7 mouse cellular contexts compared by ENCODE assay signal in the genomic region with DNA sequence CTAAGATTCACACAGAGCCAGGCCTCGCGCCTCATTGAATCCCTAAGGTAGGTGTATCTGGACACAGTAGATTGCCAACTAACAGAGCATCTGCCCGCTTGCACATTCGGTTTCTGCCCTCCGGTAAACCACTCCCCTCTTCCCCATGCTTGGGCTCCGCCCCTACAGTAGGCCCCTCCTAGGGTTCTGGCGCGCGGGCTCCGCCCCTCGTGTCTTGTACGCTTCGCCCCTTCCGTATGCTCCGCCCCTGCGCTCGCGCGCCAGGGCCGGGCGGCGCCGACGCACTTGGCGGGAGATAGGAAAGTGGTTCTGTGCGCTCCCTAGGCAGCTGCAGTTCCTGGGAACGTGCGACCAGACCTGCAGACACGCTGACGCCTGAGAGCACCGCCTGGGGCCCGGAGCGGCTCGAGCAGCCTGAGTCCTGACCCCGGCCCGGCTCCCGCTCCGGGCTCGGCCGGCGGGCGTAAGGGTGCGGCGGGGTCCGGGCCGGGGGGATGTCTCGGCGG. TPM values are rescaled to one million over a fixed set of nuclear protein-coding genes. Genes with fewer than 3 reads are reported as not detected.
DNase-seq lines count a peak whose midpoint lies in the region; ATAC-seq lines count a peak whose summit lies in the region.

Mybl2 (plus strand) TSS at position 353 of the 506 bp plus-strand sequence.

- no peaks in the 10 kb centered on the region for H3K27me3 ChIP-seq in embryonic facial prominence, embryonic 12.5 days
- no peaks in the 10 kb centered on the region for H3K27me3 ChIP-seq in limb, embryonic 11.5 days (ENCODE audit: control insufficient read depth, insufficient read depth, low read length)
- 0 out of 2 replicates have a peak, but pooled peaks cover 4% of the 10 kb centered on the region for H3K27me3 ChIP-seq in midbrain, embryonic 14.5 days (ENCODE audit: control insufficient read depth, insufficient read depth, low read length)

- H3K36me3 ChIP-seq in embryonic facial prominence, embryonic 12.5 days, result no peaks in the 10 kb centered on the region
- no peaks in the 10 kb centered on the region for H3K36me3 ChIP-seq in limb, embryonic 11.5 days (ENCODE audit: control insufficient read depth, insufficient read depth, low read length)
- H3K36me3 ChIP-seq in midbrain, embryonic 14.5 days (ENCODE audit: control insufficient read depth, insufficient read depth, low read length), result no peaks in the 10 kb centered on the region

- peak; percentile 93 for DNase-seq in adrenal gland, postnatal 25 days
- peak; percentile 99 for DNase-seq in heart, adult 11 months
- DNase-seq in kidney, adult 18-20 months, result peak; percentile 91
- peak; percentile 93 for DNase-seq in limb, embryonic 11.5 days (ENCODE audit: low spot score)
- DNase-seq in midbrain, embryonic 14.5 days, result peak; percentile 95
- peak; percentile 88 to 92 for DNase-seq in spleen, adult 18-20 months

- peaks cover 19% of the 10 kb centered on the region for H3K4me1 ChIP-seq in embryonic facial prominence, embryonic 12.5 days
- peaks cover 8% of the 10 kb centered on the region for H3K4me1 ChIP-seq in limb, embryonic 11.5 days (ENCODE audit: control insufficient read depth, insufficient read depth, low read length)
- peaks cover 5% of the 10 kb centered on the region for H3K4me1 ChIP-seq in midbrain, embryonic 14.5 days (ENCODE audit: control insufficient read depth, insufficient read depth, low read length)

- H3K9me3 ChIP-seq in embryonic facial prominence, embryonic 12.5 days, result no peaks in the 10 kb centered on the region
- H3K9me3 ChIP-seq in limb, embryonic 11.5 days (ENCODE audit: control insufficient read depth, low read length), result no peaks in the 10 kb centered on the region
- no peaks in the 10 kb centered on the region for H3K9me3 ChIP-seq in midbrain, embryonic 14.5 days (ENCODE audit: control insufficient read depth, low read length)

- H3K9ac ChIP-seq in embryonic facial prominence, embryonic 12.5 days, result peak within 1 kb of the TSS; percentile 73
- H3K9ac ChIP-seq in limb, embryonic 11.5 days (ENCODE audit: low read length), result peak within 1 kb of the TSS; percentile 72
- H3K9ac ChIP-seq in midbrain, embryonic 14.5 days (replicated peaks; ENCODE audit: low read length), result peak within 1 kb of the TSS; percentile 40

- peak within 1 kb of the TSS; percentile 97 for H3K4me2 ChIP-seq in embryonic facial prominence, embryonic 12.5 days (replicated peaks)
- H3K4me2 ChIP-seq in limb, embryonic 11.5 days (ENCODE audit: low read depth, severe bottlenecking), result peak within 1 kb of the TSS; percentile 91
- peak within 1 kb of the TSS; percentile 100 for H3K4me2 ChIP-seq in midbrain, embryonic 14.5 days (ENCODE audit: low read length)

- peak within 1 kb of the TSS; percentile 52; the same call in 1 of the 2 replicates for H3K27ac ChIP-seq in embryonic facial prominence, embryonic 12.5 days
- H3K27ac ChIP-seq in limb, embryonic 11.5 days (replicated peaks; ENCODE audit: low read depth, low read length), result peak within 1 kb of the TSS; percentile 61; the same call in 1 of the 2 replicates
- H3K27ac ChIP-seq in midbrain, embryonic 14.5 days (replicated peaks; ENCODE audit: low read depth, low read length), result no peak within 1 kb of the TSS

- under 1% methylated on average over 48 of the region's 48 CpGs for WGBS in embryonic facial prominence, embryonic 12.5 days
- under 1% methylated on average over 48 of the region's 48 CpGs for WGBS in limb, embryonic 11.5 days
- WGBS in midbrain, embryonic 14.5 days, result under 1% methylated on average over 48 of the region's 48 CpGs

- ATAC-seq in embryonic facial prominence, embryonic 12.5 days (ENCODE audit: insufficient number of reproducible peaks, insufficient read depth, low FRiP score, low TSS enrichment), result peak; percentile 99
- peak; percentile 99 for ATAC-seq in limb, embryonic 11.5 days (ENCODE audit: insufficient number of reproducible peaks, low FRiP score, low TSS enrichment, low read depth)
- ATAC-seq in midbrain, embryonic 14.5 days (ENCODE audit: low FRiP score, low TSS enrichment), result peak; percentile 98

- peak within 1 kb of the TSS; percentile 79 for H3K4me3 ChIP-seq in embryonic facial prominence, embryonic 12.5 days
- peak within 1 kb of the TSS; percentile 79 for H3K4me3 ChIP-seq in limb, embryonic 11.5 days (ENCODE audit: low read depth, low read length)
- H3K4me3 ChIP-seq in midbrain, embryonic 14.5 days (replicated peaks; ENCODE audit: low read depth, low read length), result peak within 1 kb of the TSS; percentile 53

RNA-seq across cellular contexts. Expression of gene Mybl2, which starts in this region (rescaled TPM):
- total RNA-seq in adrenal gland, postnatal 25 days (2021), result 3.7 and 5.6 TPM in 2 replicates
- polyA plus RNA-seq in embryonic facial prominence, embryonic 12.5 days (2016; fragmentation: Nextera tagmentation; extraction: Ambion mirVana), result 33.9 and 35.2 TPM in 2 replicates
- polyA plus RNA-seq in limb, embryonic 11.5 days (2014; fragmentation: Nextera tagmentation; extraction: Ambion mirVana), result 32.7 and 36.0 TPM in 2 replicates
- polyA plus RNA-seq in midbrain, embryonic 14.5 days (2014; fragmentation: Nextera tagmentation; extraction: Ambion mirVana), result 2.4 and 4.2 TPM in 2 replicates
